Mouse (Mus musculus) layer of hippocampus, postnatal 14 days (tissue): Measurements from ENCODE around the gene Slc9a5. TPM values are rescaled to one million over a fixed set of nuclear protein-coding genes. Genes with fewer than 3 reads are reported as not detected.

Source experiments
- DNase-seq, 2 experiments: peaks; one replicate each; pipeline ENCODE4 v3.0.0; 2021 to 2022; ENCODE audit warnings: low spot score in 2 of 2, mixed read lengths in 1 of 2
- total RNA-seq, 2 experiments: library from RNA; stranded (reverse); gene quantifications; 2 replicates each; pipeline ENCODE4 v1.2.3; 2021

Slc9a5 gene
- total RNA-seq, 2 experiments from 2014 or later = 10.7 to 11.9 TPM

GRCm38 (mm10) chr8:105353583-105354135 lies 5.0 kb downstream of the Slc9a5 start:
- no peak for DNase-seq

- no peak for DNase-seq
Measured at GRCm38 (mm10) chr8:105354549-105354948, 5.9 kb downstream of the Slc9a5 start.

- DNase-seq = no peak
Measured at GRCm38 (mm10) chr8:105355179-105356024, 6.8 kb downstream of the Slc9a5 start.

- DNase-seq = no peak
Measured at GRCm38 (mm10) chr8:105356681-105357080, 8.0 kb downstream of the Slc9a5 start.

- DNase-seq = no peak
Measured at GRCm38 (mm10) chr8:105359208-105359607, 10.6 kb downstream of the Slc9a5 start.

- no peak for DNase-seq
Measured at GRCm38 (mm10) chr8:105359646-105360045, 11.0 kb downstream of the Slc9a5 start.

GRCm38 (mm10) chr8:105361751-105362702 lies 13.4 kb downstream of the Slc9a5 start:
- DNase-seq = no peak

- no peak for DNase-seq
Measured at GRCm38 (mm10) chr8:105367107-105367506, 18.5 kb downstream of the Slc9a5 start.

GRCm38 (mm10) chr8:105372473-105372872 lies 23.8 kb downstream of the Slc9a5 start:
- no peak for DNase-seq

- no peak for DNase-seq
Measured at GRCm38 (mm10) chr8:105373032-105373431, 24.4 kb downstream of the Slc9a5 start, which contains the start of gene Plekhg4. TSS of gene Plekhg4 (plus strand) at chr8:105373274.

GRCm38 (mm10) chr8:105374513-105374966 lies 25.9 kb downstream of the Slc9a5 start:
- no peak for DNase-seq

- peak; percentile 25 to 40 for DNase-seq
Measured at GRCm38 (mm10) chr8:105378673-105379072, 30.0 kb downstream of the Slc9a5 start.

- DNase-seq = no peak
Measured at GRCm38 (mm10) chr8:105380308-105380707, 31.7 kb downstream of the Slc9a5 start.

- DNase-seq = no peak
Measured at GRCm38 (mm10) chr8:105384070-105384469, 35.4 kb downstream of the Slc9a5 start.

GRCm38 (mm10) chr8:105387151-105387550 lies 38.5 kb downstream of the Slc9a5 start:
- no peak for DNase-seq

GRCm38 (mm10) chr8:105389096-105389495 lies 40.5 kb downstream of the Slc9a5 start:
- DNase-seq = no peak

GRCm38 (mm10) chr8:105393089-105393787 lies 44.6 kb downstream of the Slc9a5 start:
- no peak for DNase-seq

GRCm38 (mm10) chr8:105393915-105394314 lies 45.3 kb downstream of the Slc9a5 start:
- DNase-seq = no peak

GRCm38 (mm10) chr8:105397747-105398146 lies 49.1 kb downstream of the Slc9a5 start:
- DNase-seq = peak in 1 of 2 experiments; percentile 63

GRCm38 (mm10) chr8:105400016-105400415 lies 51.4 kb downstream of the Slc9a5 start:
- DNase-seq = no peak

- no peak for DNase-seq
Measured at GRCm38 (mm10) chr8:105403467-105403866, 54.8 kb downstream of the Slc9a5 start.
